Mouse (Mus musculus): Measurements from ENCODE around the gene Tox2. TPM values are rescaled to one million over a fixed set of nuclear protein-coding genes. Genes with fewer than 3 reads are reported as not detected.

The Tox2 gene
- polyA plus RNA-seq, 1 experiment from 2014 or later, result 24.6 TPM

- H3K27ac ChIP-seq, result peak overlapping the region; percentile 64; the same call in 1 of the 2 replicates
- WGBS, result 32% methylated on average over 14 of the region's 14 CpGs
Observed at GRCm38 (mm10) chr2:163300069-163301060, 97.4 kb downstream of the Tox2 start.

GRCm38 (mm10) chr2:163301641-163302040 lies 98.7 kb downstream of the Tox2 start:
- Histone ChIP-seq H3K27ac (no peak overlapping the region), H3K4me2 (replicated peaks) (no peak overlapping the region), H3K9ac (no peak overlapping the region), H3K4me1 (peaks cover 53% of the 10 kb centered on the region), H3K9me3 (replicated peaks) (no peaks in the 10 kb centered on the region), H3K36me3 (no peaks in the 10 kb centered on the region), H3K4me3 (no peak overlapping the region), H3K27me3 (peaks cover 43% of the 10 kb centered on the region)
- WGBS, result 55% methylated on average over 5 of the region's 5 CpGs
- ATAC-seq (ENCODE audit: low FRiP score), result no peak

More at GRCm38 (mm10) chr2:163300069-163301060, 97.4 kb downstream of the Tox2 start:
- H3K27me3 ChIP-seq, result peaks cover 50% of the 10 kb centered on the region
- no peak overlapping the region for H3K4me3 ChIP-seq
- peak; percentile 49; the same call in 1 of the 2 replicates for ATAC-seq (ENCODE audit: low FRiP score)
- peaks cover 64% of the 10 kb centered on the region for H3K4me1 ChIP-seq
- H3K9me3 ChIP-seq (replicated peaks), result no peaks in the 10 kb centered on the region
- H3K9ac ChIP-seq, result no peak overlapping the region
- H3K36me3 ChIP-seq, result no peaks in the 10 kb centered on the region
- H3K4me2 ChIP-seq (replicated peaks), result no peak overlapping the region

- Histone ChIP-seq H3K27ac (no peak overlapping the region), H3K4me2 (replicated peaks) (no peak overlapping the region), H3K9ac (no peak overlapping the region), H3K4me3 (no peak overlapping the region), H3K27me3 (peaks cover 39% of the 10 kb centered on the region), H3K9me3 (replicated peaks) (no peaks in the 10 kb centered on the region), H3K4me1 (peaks cover 39% of the 10 kb centered on the region), H3K36me3 (no peaks in the 10 kb centered on the region)
- ATAC-seq (ENCODE audit: low FRiP score), result no peak
- 59% methylated on average over 9 of the region's 9 CpGs for WGBS
Observed at GRCm38 (mm10) chr2:163303037-163303436, 100.1 kb downstream of the Tox2 start.

- 71% methylated on average over 17 of the region's 17 CpGs for WGBS
- no peak overlapping the region for H3K27ac ChIP-seq
- H3K4me2 ChIP-seq (replicated peaks), result no peak overlapping the region
Observed at GRCm38 (mm10) chr2:163309376-163309775, 106.5 kb downstream of the Tox2 start.

GRCm38 (mm10) chr2:163310163-163310688 lies 107.3 kb downstream of the Tox2 start:
- H3K4me3 ChIP-seq, result no peak overlapping the region
- no peaks in the 10 kb centered on the region for H3K4me1 ChIP-seq
- H3K9ac ChIP-seq, result no peak overlapping the region
- H3K9me3 ChIP-seq (replicated peaks), result no peaks in the 10 kb centered on the region
- H3K27me3 ChIP-seq, result no peaks in the 10 kb centered on the region
- ATAC-seq (ENCODE audit: low FRiP score), result no peak
- WGBS, result 78% methylated on average over 11 of the region's 11 CpGs
- no peak overlapping the region for H3K4me2 ChIP-seq (replicated peaks)
- no peaks in the 10 kb centered on the region for H3K36me3 ChIP-seq
- H3K27ac ChIP-seq, result no peak overlapping the region

More at GRCm38 (mm10) chr2:163309376-163309775, 106.5 kb downstream of the Tox2 start:
- H3K9ac ChIP-seq, result no peak overlapping the region
- H3K36me3 ChIP-seq, result no peaks in the 10 kb centered on the region
- H3K4me1 ChIP-seq, result no peaks in the 10 kb centered on the region
- H3K27me3 ChIP-seq, result no peaks in the 10 kb centered on the region
- H3K9me3 ChIP-seq (replicated peaks), result no peaks in the 10 kb centered on the region
- no peak for ATAC-seq (ENCODE audit: low FRiP score)
- H3K4me3 ChIP-seq, result no peak overlapping the region

- H3K27me3 ChIP-seq, result peaks cover 4% of the 10 kb centered on the region; the same call in 1 of the 2 replicates
- H3K9me3 ChIP-seq (replicated peaks), result no peaks in the 10 kb centered on the region
- H3K4me1 ChIP-seq, result no peaks in the 10 kb centered on the region
- WGBS, result 80% methylated on average over 4 of the region's 4 CpGs
- no peak overlapping the region for H3K4me3 ChIP-seq
- no peak overlapping the region for H3K9ac ChIP-seq
- H3K27ac ChIP-seq, result no peak overlapping the region
- no peak for ATAC-seq (ENCODE audit: low FRiP score)
- no peak overlapping the region for H3K4me2 ChIP-seq (replicated peaks)
- peaks cover 8% of the 10 kb centered on the region; the same call in 1 of the 2 replicates for H3K36me3 ChIP-seq
Observed at GRCm38 (mm10) chr2:163317281-163317680, 114.4 kb downstream of the Tox2 start.

GRCm38 (mm10) chr2:163318777-163319176 lies 115.9 kb downstream of the Tox2 start:
- Histone ChIP-seq H3K36me3 (peaks cover 8% of the 10 kb centered on the region; the same call in 1 of the 2 replicates), H3K27me3 (peaks cover 4% of the 10 kb centered on the region; the same call in 1 of the 2 replicates)

GRCm38 (mm10) chr2:163323163-163323562 lies 120.2 kb downstream of the Tox2 start:
- Histone ChIP-seq H3K36me3 (peaks cover 3% of the 10 kb centered on the region; the same call in 1 of the 2 replicates), H3K4me2 (replicated peaks) (no peak overlapping the region), H3K4me1 (no peaks in the 10 kb centered on the region), H3K4me3 (no peak overlapping the region), H3K27ac (no peak overlapping the region), H3K27me3 (no peaks in the 10 kb centered on the region), H3K9ac (no peak overlapping the region), H3K9me3 (replicated peaks) (no peaks in the 10 kb centered on the region)
- ATAC-seq (ENCODE audit: low FRiP score), result no peak
- WGBS, result 35% methylated on average over 1 of the region's 1 CpGs

More at GRCm38 (mm10) chr2:163318777-163319176, 115.9 kb downstream of the Tox2 start:
- Histone ChIP-seq H3K27ac (no peak overlapping the region), H3K4me3 (no peak overlapping the region), H3K4me1 (no peaks in the 10 kb centered on the region), H3K4me2 (replicated peaks) (no peak overlapping the region), H3K9me3 (replicated peaks) (no peaks in the 10 kb centered on the region), H3K9ac (no peak overlapping the region)
- no peak for ATAC-seq (ENCODE audit: low FRiP score)
- WGBS, result 88% methylated on average over 3 of the region's 3 CpGs

GRCm38 (mm10) chr2:163330742-163331141 lies 127.8 kb downstream of the Tox2 start:
- ATAC-seq (ENCODE audit: low FRiP score), result no peak
- Histone ChIP-seq H3K36me3 (no peaks in the 10 kb centered on the region), H3K4me3 (no peak overlapping the region), H3K9ac (no peak overlapping the region), H3K27me3 (0 out of 2 replicates have a peak, but pooled peaks cover 1% of the 10 kb centered on the region), H3K4me1 (peaks cover 5% of the 10 kb centered on the region; the same call in 1 of the 2 replicates), H3K27ac (no peak overlapping the region), H3K9me3 (replicated peaks) (no peaks in the 10 kb centered on the region), H3K4me2 (replicated peaks) (no peak overlapping the region)
- WGBS, result 28% methylated on average over 7 of the region's 7 CpGs

GRCm38 (mm10) chr2:163331423-163331822 lies 128.5 kb downstream of the Tox2 start:
- H3K27me3 ChIP-seq, result peaks cover 8% of the 10 kb centered on the region
- ATAC-seq (ENCODE audit: low FRiP score), result no peak
- no peak overlapping the region for H3K27ac ChIP-seq
- H3K9me3 ChIP-seq (replicated peaks), result no peaks in the 10 kb centered on the region
- peaks cover 5% of the 10 kb centered on the region; the same call in 1 of the 2 replicates for H3K4me1 ChIP-seq
- no peak overlapping the region for H3K9ac ChIP-seq
- no peak overlapping the region for H3K4me3 ChIP-seq
- H3K36me3 ChIP-seq, result no peaks in the 10 kb centered on the region
- 79% methylated on average over 6 of the region's 6 CpGs for WGBS
- no peak overlapping the region for H3K4me2 ChIP-seq (replicated peaks)

GRCm38 (mm10) chr2:163332368-163333055 lies 129.6 kb downstream of the Tox2 start:
- Histone ChIP-seq H3K4me3 (no peak overlapping the region), H3K4me1 (peaks cover 5% of the 10 kb centered on the region; the same call in 1 of the 2 replicates), H3K27ac (no peak overlapping the region), H3K9ac (no peak overlapping the region), H3K36me3 (no peaks in the 10 kb centered on the region), H3K9me3 (replicated peaks) (no peaks in the 10 kb centered on the region), H3K4me2 (replicated peaks) (no peak overlapping the region), H3K27me3 (peaks cover 19% of the 10 kb centered on the region)
- WGBS, result 66% methylated on average over 13 of the region's 13 CpGs
- ATAC-seq (ENCODE audit: low FRiP score), result no peak

GRCm38 (mm10) chr2:163340263-163340662 lies 137.3 kb downstream of the Tox2 start:
- Histone ChIP-seq H3K27ac (no peak overlapping the region), H3K9ac (no peak overlapping the region), H3K4me2 (replicated peaks) (no peak overlapping the region), H3K9me3 (replicated peaks) (no peaks in the 10 kb centered on the region), H3K4me1 (peaks cover 12% of the 10 kb centered on the region), H3K27me3 (peaks cover 61% of the 10 kb centered on the region), H3K4me3 (no peak overlapping the region), H3K36me3 (no peaks in the 10 kb centered on the region)
- ATAC-seq (ENCODE audit: low FRiP score), result no peak
- WGBS, result 25% methylated on average over 9 of the region's 9 CpGs
